Mouse (Mus musculus): ENCODE results near the gene Elovl7. TPM values are rescaled to one million over a fixed set of nuclear protein-coding genes. Genes with fewer than 3 reads are reported as not detected.

Gene Elovl7
- polyA plus RNA-seq, 2 experiments = 0.51 to 1.8 TPM

- Histone ChIP-seq H3K27me3 (ENCODE audit: control insufficient read depth, insufficient read depth, low read length) (no peaks in the 10 kb centered on the region), H3K27ac (no peak overlapping the region), H3K4me3 (ENCODE audit: insufficient read depth in 1 of 2, low read depth in 2 of 2, low read length in 2 of 2) (no peak overlapping the region), H3K36me3 (replicated peaks; ENCODE audit: control insufficient read depth, insufficient read depth, low read depth) (no peaks in the 10 kb centered on the region), H3K4me1 (replicated peaks; ENCODE audit: control insufficient read depth in 2 of 2, insufficient read depth in 2 of 2, low read length in 1 of 2) (no peaks in the 10 kb centered on the region), H3K4me2 (ENCODE audit: low read depth) (no peak overlapping the region), H3K9me3 (ENCODE audit: control insufficient read depth, low read length) (no peaks in the 10 kb centered on the region), H3K9ac (replicated peaks) (no peak overlapping the region)
- WGBS (ENCODE audit: insufficient replicate concordance) = 64% methylated on average over 5 of the region's 5 CpGs
- no peak for TF ChIP-seq CTCF (IDR thresholded peaks at IDR 0.05; ENCODE audit: low read depth)
- TF ChIP-seq EP300 (IDR thresholded peaks at IDR 0.05; ENCODE audit: low read depth) = no peak
- DNase-seq (ENCODE audit: low read depth in 3 of 3, low spot score in 3 of 3) (no peak), ATAC-seq (ENCODE audit: insufficient read depth) (no peak)
These were observed 39.8 kb downstream of the Elovl7 start for GRCm38 (mm10) chr13:108253977-108254376.

GRCm38 (mm10) chr13:108263042-108263441 is 48.8 kb downstream of the Elovl7 start:
- ATAC-seq (ENCODE audit: insufficient read depth) = no peak
- no peaks in the 10 kb centered on the region for H3K4me1 ChIP-seq (replicated peaks; ENCODE audit: control insufficient read depth in 2 of 2, insufficient read depth in 2 of 2, low read length in 1 of 2)
- no peak overlapping the region for H3K4me2 ChIP-seq (ENCODE audit: low read depth)
- no peaks in the 10 kb centered on the region for H3K27me3 ChIP-seq (ENCODE audit: control insufficient read depth, insufficient read depth, low read length)
- no peak overlapping the region for H3K9ac ChIP-seq (replicated peaks)
- H3K36me3 ChIP-seq (replicated peaks; ENCODE audit: control insufficient read depth, insufficient read depth, low read depth) = no peaks in the 10 kb centered on the region
- no peak overlapping the region for H3K27ac ChIP-seq
- 53% methylated on average over 8 of the region's 8 CpGs for WGBS (ENCODE audit: insufficient replicate concordance)
- H3K9me3 ChIP-seq (ENCODE audit: control insufficient read depth, low read length) = no peaks in the 10 kb centered on the region
- no peak overlapping the region for H3K4me3 ChIP-seq (ENCODE audit: insufficient read depth in 1 of 2, low read depth in 2 of 2, low read length in 2 of 2)
- no peak for DNase-seq (ENCODE audit: low read depth in 3 of 3, low spot score in 3 of 3)
- TF ChIP-seq CTCF (IDR thresholded peaks at IDR 0.05; ENCODE audit: low read depth) (no peak), EP300 (IDR thresholded peaks at IDR 0.05; ENCODE audit: low read depth) (no peak)

- H3K9me3 ChIP-seq (ENCODE audit: control insufficient read depth, low read length) = no peaks in the 10 kb centered on the region
- H3K36me3 ChIP-seq (replicated peaks; ENCODE audit: control insufficient read depth, insufficient read depth, low read depth) = no peaks in the 10 kb centered on the region
- H3K4me3 ChIP-seq (ENCODE audit: insufficient read depth in 1 of 2, low read depth in 2 of 2, low read length in 2 of 2) = no peak overlapping the region
- no peak for TF ChIP-seq CTCF (IDR thresholded peaks at IDR 0.05; ENCODE audit: low read depth)
- ATAC-seq (ENCODE audit: insufficient read depth) (no peak), DNase-seq (ENCODE audit: low read depth in 3 of 3, low spot score in 3 of 3) (no peak)
- H3K4me2 ChIP-seq (ENCODE audit: low read depth) = no peak overlapping the region
- WGBS (ENCODE audit: insufficient replicate concordance) = 70% methylated on average over 4 of the region's 4 CpGs
- no peaks in the 10 kb centered on the region for H3K4me1 ChIP-seq (replicated peaks; ENCODE audit: control insufficient read depth in 2 of 2, insufficient read depth in 2 of 2, low read length in 1 of 2)
- no peak overlapping the region for H3K9ac ChIP-seq (replicated peaks)
- no peaks in the 10 kb centered on the region for H3K27me3 ChIP-seq (ENCODE audit: control insufficient read depth, insufficient read depth, low read length)
- H3K27ac ChIP-seq = no peak overlapping the region
These were observed 51.2 kb downstream of the Elovl7 start for GRCm38 (mm10) chr13:108265394-108265793.

- ATAC-seq (ENCODE audit: insufficient read depth) = no peak
- no peak overlapping the region for H3K27ac ChIP-seq
- no peak overlapping the region for H3K4me3 ChIP-seq (ENCODE audit: insufficient read depth in 1 of 2, low read depth in 2 of 2, low read length in 2 of 2)
- TF ChIP-seq CTCF (IDR thresholded peaks at IDR 0.05; ENCODE audit: low read depth) = no peak
- TF ChIP-seq EP300 (IDR thresholded peaks at IDR 0.05; ENCODE audit: low read depth) = no peak
- no peaks in the 10 kb centered on the region for H3K9me3 ChIP-seq (ENCODE audit: control insufficient read depth, low read length)
- H3K9ac ChIP-seq (replicated peaks) = no peak overlapping the region
- H3K36me3 ChIP-seq (replicated peaks; ENCODE audit: control insufficient read depth, insufficient read depth, low read depth) = no peaks in the 10 kb centered on the region
- H3K27me3 ChIP-seq (ENCODE audit: control insufficient read depth, insufficient read depth, low read length) = no peaks in the 10 kb centered on the region
- no peak for DNase-seq (ENCODE audit: low read depth in 3 of 3, low spot score in 3 of 3)
- H3K4me2 ChIP-seq (ENCODE audit: low read depth) = no peak overlapping the region
- 32% methylated on average over 9 of the region's 9 CpGs for WGBS (ENCODE audit: insufficient replicate concordance)
- H3K4me1 ChIP-seq (replicated peaks; ENCODE audit: control insufficient read depth in 2 of 2, insufficient read depth in 2 of 2, low read length in 1 of 2) = no peaks in the 10 kb centered on the region
These were observed 53.8 kb downstream of the Elovl7 start for GRCm38 (mm10) chr13:108267841-108268634.

- ATAC-seq (ENCODE audit: insufficient read depth) = no peak
- DNase-seq (ENCODE audit: low read depth in 3 of 3, low spot score in 3 of 3) = no peak
- H3K27ac ChIP-seq = no peak overlapping the region
- no peak overlapping the region for H3K4me2 ChIP-seq (ENCODE audit: low read depth)
- TF ChIP-seq EP300 (IDR thresholded peaks at IDR 0.05; ENCODE audit: low read depth) = no peak
- H3K9ac ChIP-seq (replicated peaks) = no peak overlapping the region
- WGBS (ENCODE audit: insufficient replicate concordance) = 28% methylated on average over 7 of the region's 7 CpGs
- no peak overlapping the region for H3K4me3 ChIP-seq (ENCODE audit: insufficient read depth in 1 of 2, low read depth in 2 of 2, low read length in 2 of 2)
- H3K4me1 ChIP-seq (replicated peaks; ENCODE audit: control insufficient read depth in 2 of 2, insufficient read depth in 2 of 2, low read length in 1 of 2) = no peaks in the 10 kb centered on the region; a peak in 1 of 4 replicates
- no peaks in the 10 kb centered on the region for H3K9me3 ChIP-seq (ENCODE audit: control insufficient read depth, low read length)
- H3K36me3 ChIP-seq (replicated peaks; ENCODE audit: control insufficient read depth, insufficient read depth, low read depth) = no peaks in the 10 kb centered on the region
- H3K27me3 ChIP-seq (ENCODE audit: control insufficient read depth, insufficient read depth, low read length) = no peaks in the 10 kb centered on the region
These were observed 57.4 kb downstream of the Elovl7 start for GRCm38 (mm10) chr13:108271458-108272148.
